Mouse (Mus musculus): ENCODE measurements at regions not wholly inside any gene's neighbourhood (a gene's known extent, or its start where the extent isn't known, plus 50 kb on each side); places are given as distances from the start of the nearest gene placed in this dataset.

- no peak for DNase-seq (ENCODE audit: low spot score)
These were observed 418.0 kb upstream of the 9430069I07Rik start for GRCm38 (mm10) chr15:34775714-34776113.

- no peak for DNase-seq (ENCODE audit: low spot score)
These were observed 394.1 kb upstream of the 9430069I07Rik start for GRCm38 (mm10) chr15:34751746-34752145.

- DNase-seq (ENCODE audit: low spot score) = no peak
These were observed 393.3 kb upstream of the 9430069I07Rik start for GRCm38 (mm10) chr15:34751021-34751420.

GRCm38 (mm10) chr15:34747111-34747510 is 389.4 kb upstream of the 9430069I07Rik start:
- DNase-seq (ENCODE audit: low spot score) = no peak

- peak; percentile 6 for DNase-seq (ENCODE audit: low spot score)
These were observed 385.6 kb upstream of the 9430069I07Rik start for GRCm38 (mm10) chr15:34743130-34743782.

- no peak for DNase-seq (ENCODE audit: low spot score)
These were observed 383.8 kb upstream of the 9430069I07Rik start for GRCm38 (mm10) chr15:34741488-34741887.
